Mouse (Mus musculus) liver, postnatal 0 days (tissue): Measurements from ENCODE around the gene Irf4.

Experiments
- CTCF ChIP-seq: sonication (generic); IDR thresholded peaks from 2 replicates; pipeline ENCODE4 v1.5.1; 2016; ENCODE audit warnings: antibody characterized with exemption, low read depth
- EP300 ChIP-seq: IDR thresholded peaks from 2 replicates; pipeline ENCODE4 v1.6.1; 2016; ENCODE audit warnings: antibody characterized with exemption, low read depth, mild to moderate bottlenecking

- no peak for TF ChIP-seq CTCF
- TF ChIP-seq EP300: no peak
Observed at GRCm38 (mm10) chr13:30723258-30723657, 25.8 kb upstream of the Irf4 start.
